8 mouse cellular contexts compared by ENCODE assay signal in the genomic region with DNA sequence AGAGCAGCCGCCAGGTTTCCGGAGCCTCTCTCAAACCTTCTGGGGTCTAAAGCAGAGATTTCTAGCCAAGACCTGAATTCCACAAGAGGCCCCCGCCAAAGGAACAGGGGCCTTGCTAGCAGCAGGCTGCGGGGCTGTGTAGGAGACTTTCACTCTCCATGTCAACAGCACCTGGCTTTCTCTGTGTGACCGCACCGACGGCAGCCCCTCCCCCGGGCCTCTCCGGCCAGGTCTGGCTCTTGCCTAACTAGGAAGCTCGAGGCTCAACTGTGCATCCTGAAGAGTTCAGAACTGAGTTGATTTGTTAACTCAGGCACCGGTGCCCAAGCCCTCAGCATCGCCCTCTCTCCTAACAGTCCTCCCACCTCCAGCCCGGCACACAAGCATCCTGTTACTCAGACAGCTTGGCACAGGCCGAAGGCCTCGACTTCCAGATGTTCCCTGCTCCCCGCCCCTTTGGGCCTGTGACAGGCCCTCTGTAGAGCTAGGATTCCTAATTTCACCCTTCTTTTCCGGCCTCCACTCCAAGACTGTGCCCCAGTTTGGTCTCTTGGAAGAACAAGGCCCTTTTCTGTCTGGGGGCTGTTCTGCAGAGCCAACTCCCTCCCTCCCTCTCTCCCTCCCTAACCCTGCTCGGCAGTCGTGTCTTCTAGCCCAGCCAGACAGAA.
DNase-seq lines count a peak whose midpoint lies in the region; ATAC-seq lines count a peak whose summit lies in the region.

No protein-coding gene starts in this region.

- H3K36me3 ChIP-seq in embryonic facial prominence, embryonic 10.5 days (replicated peaks), result no peaks in the 10 kb centered on the region

- peak; percentile 88 for DNase-seq in adrenal gland, postnatal 14 days
- DNase-seq in embryonic facial prominence, embryonic 10.5 days (ENCODE audit: low spot score), result peak; percentile 88
- DNase-seq in gastrocnemius, postnatal 36 days, result peak; percentile 77 to 82
- DNase-seq in hindlimb bud, embryonic 11.5 days (ENCODE audit: extremely low spot score, low read depth, low spot score), result peak; percentile 61
- DNase-seq in left cerebral cortex, adult 8-10 months (ENCODE audit: low spot score in 2 of 2), result peak; percentile 46 to 86
- DNase-seq in lung, postnatal 4 days, result peak; percentile 74 to 91
- peak; percentile 76 for DNase-seq in right cerebral cortex, postnatal 25 days

- ATAC-seq in erythroblast, adult 5-6 weeks (replicated peaks; ENCODE audit: low FRiP score, poor library complexity, severe bottlenecking), result no peak

- H3K4me1 ChIP-seq in embryonic facial prominence, embryonic 10.5 days, result peaks cover 62% of the 10 kb centered on the region

- no peaks in the 10 kb centered on the region for H3K27me3 ChIP-seq in embryonic facial prominence, embryonic 10.5 days (replicated peaks; ENCODE audit: low read depth, poor library complexity, severe bottlenecking)

- H3K4me3 ChIP-seq in embryonic facial prominence, embryonic 10.5 days, result peak overlapping the region; percentile 41

- 8% methylated on average over 19 of the region's 19 CpGs for WGBS in embryonic facial prominence, embryonic 10.5 days

- H3K27ac ChIP-seq in embryonic facial prominence, embryonic 10.5 days (replicated peaks), result peak overlapping the region; percentile 92

- no peaks in the 10 kb centered on the region for H3K9me3 ChIP-seq in embryonic facial prominence, embryonic 10.5 days

- intact Hi-C loops in gastrocnemius, postnatal 36 days (cut with DNase I), result no loop called here
